Mouse (Mus musculus) kidney, embryonic 16.5 days (tissue): Measurements from ENCODE around the gene Sema6d. TPM values are rescaled to one million over a fixed set of nuclear protein-coding genes. Genes with fewer than 3 reads are reported as not detected.

Source experiments
- ATAC-seq: fragments of 200-750 bp; cut with Nextera tagmentation; 2 replicates; pipeline ENCODE4 v1.8.0; 2017; ENCODE audit warnings: moderate TSS enrichment; ENCODE audit not compliant: low FRiP score, low TSS enrichment
- H3K27ac ChIP-seq: fragments of 300-500 bp; sonication (generic); 2 replicates; pipeline ENCODE4 v1.5.1; 2014; ENCODE audit warnings: low read length
- H3K27me3 ChIP-seq: fragments of 300-500 bp; sonication (generic); 2 replicates; pipeline ENCODE4 v1.6.1; 2014; ENCODE audit warnings: low read length, control low read depth, mixed read lengths; ENCODE audit not compliant: insufficient read depth
- H3K36me3 ChIP-seq: fragments of 300-500 bp; sonication (generic); 2 replicates; pipeline ENCODE4 v1.6.1; 2014; ENCODE audit warnings: low read length, control low read depth, mixed read lengths; ENCODE audit not compliant: insufficient read depth
- H3K4me1 ChIP-seq: fragments of 300-500 bp; sonication (generic); 2 replicates; pipeline ENCODE4 v1.6.1; 2014; ENCODE audit warnings: low read length, control low read depth, mixed read lengths; ENCODE audit not compliant: insufficient read depth
- H3K4me2 ChIP-seq: fragments of 300-500 bp; sonication (generic); replicated peaks from 2 replicates; pipeline ENCODE4 v1.6.1; 2014; ENCODE audit warnings: low read depth, low read length
- H3K4me3 ChIP-seq: fragments of 300-500 bp; sonication (generic); 2 replicates; pipeline ENCODE4 v1.5.1; 2014; ENCODE audit warnings: mild to moderate bottlenecking, low read length
- H3K9ac ChIP-seq: fragments of 300-500 bp; sonication (generic); replicated peaks from 2 replicates; pipeline ENCODE4 v1.6.1; 2014; ENCODE audit warnings: low read length
- H3K9me3 ChIP-seq: fragments of 300-500 bp; sonication (generic); 2 replicates; pipeline ENCODE4 v1.6.1; 2016; ENCODE audit warnings: low read length, control low read depth
- WGBS: fragments of 180-500 bp; shearing (Covaris S2); extraction: QIAGEN DNeasy Blood & Tissue Kit; methylation state at CpG from one replicate; pipeline ENCODE4 v1.1.7; 2014; 5-methylcytosine and 5-hydroxymethylcytosine counted together
- polyA plus RNA-seq: library from polyadenylated mRNA; unstranded; fragments of >200 nt; fragmentation: Nextera tagmentation; extraction: Ambion mirVana; gene quantifications from 2 replicates; pipeline ENCODE4 v1.2.1, GENCODE M21; 2015

The Sema6d gene
- 9.0 and 10.2 TPM in 2 replicates for polyA plus RNA-seq

DNA sequence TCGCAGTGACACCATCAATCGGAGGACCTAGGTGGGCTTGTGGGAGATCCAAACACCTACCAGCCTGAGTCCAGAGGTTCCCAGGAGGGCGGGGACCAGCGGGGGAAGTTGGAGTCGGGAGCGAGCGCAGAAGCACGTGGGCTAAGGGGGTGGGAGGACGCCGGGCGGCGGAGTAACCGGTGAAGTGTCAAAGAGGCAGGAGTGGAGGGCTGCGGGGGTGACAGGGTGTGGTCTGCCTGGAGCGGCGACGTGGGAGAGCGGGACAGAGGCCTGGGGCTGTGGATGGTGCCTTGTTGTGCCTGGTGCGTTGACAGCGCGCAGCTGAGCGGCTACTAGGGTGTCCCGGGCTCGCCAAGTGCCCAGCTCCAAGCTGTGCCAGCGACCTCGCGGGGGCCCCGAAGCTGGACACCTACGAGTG is at the start of gene Sema6d:
Gene Sema6d, plus strand, starts transcription at position 157 of the 418 bp plus-strand sequence.
- Histone ChIP-seq H3K27me3 (peaks cover 44% of the 10 kb centered on the region), H3K9ac (peak within 1 kb of the TSS; percentile 52), H3K9me3 (no peaks in the 10 kb centered on the region), H3K27ac (no peak within 1 kb of the TSS), H3K36me3 (no peaks in the 10 kb centered on the region), H3K4me3 (peak within 1 kb of the TSS; percentile 50), H3K4me1 (peaks cover 12% of the 10 kb centered on the region), H3K4me2 (peak within 1 kb of the TSS; percentile 78)
- ATAC-seq, result peak; percentile 81
- WGBS, result 2% methylated on average over 29 of the region's 29 CpGs

DNA sequence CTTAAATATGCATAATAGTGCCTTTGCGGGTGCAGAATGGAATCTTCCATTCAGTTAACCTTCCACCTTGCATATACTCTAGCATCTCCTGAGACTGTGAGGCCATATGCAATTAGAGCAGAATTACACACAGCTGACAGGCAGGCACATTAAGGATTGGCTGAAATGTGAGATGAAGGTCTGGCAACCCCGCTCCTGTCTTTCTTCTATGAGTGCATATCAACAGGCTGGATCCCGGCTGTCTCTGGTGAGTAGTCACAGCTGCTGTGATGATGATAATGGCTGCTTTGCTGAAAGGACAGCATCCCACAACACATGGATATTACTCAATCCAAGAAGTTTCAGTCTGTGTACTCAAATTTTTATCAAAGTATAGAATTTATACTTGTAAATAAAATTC is 29.9 kb upstream of the Sema6d start:
- Histone ChIP-seq H3K9ac (no peak overlapping the region), H3K4me2 (no peak overlapping the region), H3K4me3 (no peak overlapping the region), H3K4me1 (no peaks in the 10 kb centered on the region), H3K36me3 (no peaks in the 10 kb centered on the region), H3K9me3 (no peaks in the 10 kb centered on the region), H3K27me3 (no peaks in the 10 kb centered on the region), H3K27ac (no peak overlapping the region)
- ATAC-seq, result peak; percentile 69; the same call in 1 of the 2 replicates
- 36% methylated on average over 3 of the region's 3 CpGs for WGBS

DNA sequence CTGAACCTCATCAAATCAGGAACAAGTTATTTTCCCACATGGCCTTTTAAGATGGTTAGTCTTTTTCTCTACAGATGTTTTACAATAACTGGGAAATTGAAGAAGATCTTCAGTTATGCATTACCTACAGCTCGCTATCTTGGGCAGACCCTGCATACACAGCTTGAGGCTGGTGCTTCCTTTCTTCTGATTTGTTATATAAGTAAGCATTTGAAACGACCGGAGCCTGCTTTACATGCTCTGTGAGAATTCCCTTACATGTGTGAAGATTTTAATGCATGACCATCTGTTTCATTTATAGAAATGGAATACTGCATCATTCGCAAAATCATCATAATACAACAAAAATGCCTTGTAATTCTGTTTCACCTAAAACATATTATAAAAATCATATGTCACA is 21.4 kb upstream of the Sema6d start:
- H3K4me2 ChIP-seq, result no peak overlapping the region
- 89% methylated on average over 4 of the region's 4 CpGs for WGBS
- H3K36me3 ChIP-seq, result no peaks in the 10 kb centered on the region
- no peaks in the 10 kb centered on the region for H3K27me3 ChIP-seq
- H3K4me1 ChIP-seq, result no peaks in the 10 kb centered on the region
- H3K4me3 ChIP-seq, result no peak overlapping the region
- H3K9me3 ChIP-seq, result no peaks in the 10 kb centered on the region
- no peak for ATAC-seq
- no peak overlapping the region for H3K27ac ChIP-seq
- H3K9ac ChIP-seq, result no peak overlapping the region

DNA sequence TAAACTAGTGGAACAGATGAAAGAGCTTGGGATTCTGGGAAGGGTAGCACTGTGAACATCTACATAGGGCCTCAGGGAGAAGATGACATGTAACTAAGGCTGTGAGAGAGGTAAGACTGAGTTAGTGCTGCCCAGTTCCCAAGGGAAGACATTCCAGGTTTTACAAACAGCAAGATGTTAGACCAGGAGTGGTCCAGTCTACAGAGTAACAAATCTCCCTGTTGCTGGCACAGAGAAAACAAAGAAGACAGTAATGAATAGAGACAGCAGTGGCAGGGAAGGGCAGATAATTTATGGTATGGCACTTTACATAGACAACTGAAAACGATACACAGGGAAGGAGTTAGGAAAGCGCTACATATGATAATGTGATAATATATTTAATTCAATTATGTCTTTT is 19.1 kb upstream of the Sema6d start:
- Histone ChIP-seq H3K27ac (no peak overlapping the region), H3K9ac (no peak overlapping the region), H3K4me1 (no peaks in the 10 kb centered on the region), H3K9me3 (no peaks in the 10 kb centered on the region), H3K27me3 (no peaks in the 10 kb centered on the region), H3K4me3 (no peak overlapping the region), H3K4me2 (no peak overlapping the region), H3K36me3 (no peaks in the 10 kb centered on the region)
- 17% methylated on average over 2 of the region's 2 CpGs for WGBS
- ATAC-seq, result peak; percentile 91

DNA sequence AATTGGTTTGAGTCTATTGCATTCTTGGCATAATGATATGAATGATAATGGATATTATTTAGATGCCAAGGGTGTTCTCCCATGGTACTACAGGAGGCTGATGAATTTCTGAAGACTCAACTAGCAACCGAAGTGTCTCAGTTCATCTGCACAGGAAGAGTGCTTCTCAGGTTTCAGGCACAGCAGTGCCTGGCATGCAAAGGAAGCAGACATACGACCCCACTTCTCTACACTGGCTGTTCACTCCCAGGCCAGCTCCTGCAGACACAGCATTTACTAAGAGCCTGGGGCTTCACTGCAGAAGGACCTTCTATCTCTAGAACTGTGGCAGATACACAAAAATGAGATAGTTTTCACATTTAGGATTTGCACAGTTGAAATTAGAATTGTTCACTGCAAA is 18.4 kb upstream of the Sema6d start:
- H3K4me3 ChIP-seq, result no peak overlapping the region
- H3K9ac ChIP-seq, result no peak overlapping the region
- WGBS, result 4% methylated on average over 2 of the region's 2 CpGs
- H3K4me1 ChIP-seq, result no peaks in the 10 kb centered on the region
- peak; percentile 91 for ATAC-seq
- H3K27me3 ChIP-seq, result no peaks in the 10 kb centered on the region
- H3K9me3 ChIP-seq, result no peaks in the 10 kb centered on the region
- no peak overlapping the region for H3K27ac ChIP-seq
- no peak overlapping the region for H3K4me2 ChIP-seq
- no peaks in the 10 kb centered on the region for H3K36me3 ChIP-seq

DNA sequence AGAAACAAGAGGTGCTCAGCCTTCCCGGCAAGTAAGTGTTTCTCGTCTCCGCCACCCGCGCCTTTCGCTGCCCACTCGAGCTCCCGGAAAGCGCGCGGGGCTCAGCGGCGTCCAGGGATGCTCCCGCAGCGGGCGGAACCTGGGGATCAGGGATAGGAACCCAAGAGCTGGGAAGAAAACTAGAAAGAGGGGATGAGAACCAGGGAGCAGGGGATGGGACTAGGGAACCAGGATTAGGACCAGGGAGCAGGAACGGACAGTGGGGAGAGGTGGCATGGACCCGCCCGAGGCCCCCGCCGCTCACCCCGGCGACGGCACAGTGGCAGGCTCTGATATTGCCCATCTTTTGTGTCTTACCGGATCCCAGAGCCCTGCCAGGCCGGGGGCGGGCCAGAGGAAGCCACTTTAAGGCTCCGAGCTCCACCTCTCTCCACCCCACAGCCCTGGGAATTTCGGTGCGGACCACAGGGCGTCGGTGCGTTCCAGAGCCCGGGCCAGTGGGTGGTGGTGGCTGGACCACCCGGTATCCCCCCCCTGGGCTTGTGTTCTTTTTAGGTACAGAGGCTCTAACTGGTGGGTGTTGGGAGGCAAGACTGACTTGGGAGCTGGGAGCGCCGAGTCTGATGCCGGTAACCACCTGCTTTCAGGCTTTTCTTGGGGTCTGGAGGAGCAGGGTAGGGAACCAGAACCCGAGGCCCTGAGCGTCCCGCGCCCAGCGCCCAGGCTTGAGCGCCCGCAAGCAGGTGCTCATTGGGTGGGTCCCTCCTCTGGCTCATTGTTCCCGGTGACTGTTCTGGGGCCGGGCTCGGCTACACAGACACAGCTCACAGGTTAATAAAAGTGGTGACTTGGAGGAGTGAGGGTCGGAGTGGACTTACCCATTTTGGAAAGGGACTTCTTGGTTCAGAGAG is 717 bp downstream of the Sema6d start:
- 1% methylated on average over 47 of the region's 49 CpGs for WGBS
- ATAC-seq, result peak; percentile 77
- H3K36me3 ChIP-seq, result no peaks in the 10 kb centered on the region
- H3K4me3 ChIP-seq, result peak overlapping the region; percentile 50
- no peak overlapping the region for H3K27ac ChIP-seq
- H3K27me3 ChIP-seq, result peaks cover 44% of the 10 kb centered on the region
- H3K4me2 ChIP-seq, result peak overlapping the region; percentile 78
- H3K9me3 ChIP-seq, result no peaks in the 10 kb centered on the region
- H3K9ac ChIP-seq, result peak overlapping the region; percentile 52
- peaks cover 12% of the 10 kb centered on the region for H3K4me1 ChIP-seq

DNA sequence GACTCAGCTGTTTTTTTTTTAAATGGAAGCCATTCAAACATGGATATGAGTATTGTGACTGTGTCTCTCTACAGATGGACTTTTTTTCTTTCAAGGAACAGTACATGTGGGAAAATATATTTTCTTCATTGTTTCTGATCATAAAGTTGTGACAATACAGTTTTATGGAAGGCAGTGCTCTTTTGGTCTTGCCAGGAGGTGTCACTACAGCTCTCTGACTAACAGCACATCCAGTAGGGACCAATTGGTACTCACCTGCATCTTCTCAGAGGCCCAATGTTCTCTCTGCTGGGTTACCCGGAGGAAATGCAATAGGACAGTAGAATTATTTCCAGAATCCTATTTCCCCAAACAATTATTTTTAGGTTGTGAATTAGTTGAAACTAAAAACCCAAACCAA is 9.9 kb downstream of the Sema6d start:
- no peak overlapping the region for H3K9ac ChIP-seq
- no peak overlapping the region for H3K4me2 ChIP-seq
- no peak overlapping the region for H3K4me3 ChIP-seq
- no peaks in the 10 kb centered on the region for H3K27me3 ChIP-seq
- ATAC-seq, result no peak
- H3K36me3 ChIP-seq, result no peaks in the 10 kb centered on the region
- WGBS, result 47% methylated on average over 1 of the region's 1 CpGs
- no peak overlapping the region for H3K27ac ChIP-seq
- H3K9me3 ChIP-seq, result no peaks in the 10 kb centered on the region
- no peaks in the 10 kb centered on the region for H3K4me1 ChIP-seq

DNA sequence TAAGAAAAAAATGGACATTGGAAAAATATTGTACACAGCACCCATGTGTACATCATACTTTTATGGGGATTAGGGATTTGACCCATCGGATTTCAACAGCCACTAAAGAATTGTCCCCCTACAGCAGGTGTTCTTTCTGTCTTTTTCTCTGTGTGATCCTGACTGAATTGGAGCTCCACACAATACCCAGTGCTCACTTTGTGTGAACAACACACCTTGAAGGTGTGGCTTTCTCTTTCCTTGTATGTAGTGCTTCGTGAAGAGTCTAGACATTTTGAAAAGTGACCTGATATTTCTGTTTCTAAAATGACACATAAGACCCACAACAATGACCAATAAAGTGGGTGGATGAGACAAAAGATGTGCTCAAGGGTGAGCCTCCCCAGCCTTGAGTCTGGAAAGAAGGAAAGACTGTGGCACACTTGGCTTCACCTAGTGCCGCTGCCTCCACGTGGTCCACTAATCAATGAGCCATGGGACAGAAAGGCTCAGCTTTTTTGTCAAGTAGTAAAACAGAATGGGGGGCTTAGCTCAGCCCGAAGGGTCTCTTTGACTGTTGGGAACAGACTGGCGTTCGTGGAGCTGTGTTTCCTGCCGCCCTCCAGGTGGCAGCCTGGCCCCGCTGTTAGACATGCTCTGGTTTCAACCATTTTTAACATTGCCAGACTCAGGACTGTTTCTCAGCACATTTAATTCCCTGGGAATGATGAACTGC is 10.9 kb downstream of the Sema6d start:
- Histone ChIP-seq H3K36me3 (no peaks in the 10 kb centered on the region), H3K9ac (no peak overlapping the region), H3K9me3 (no peaks in the 10 kb centered on the region), H3K4me3 (no peak overlapping the region), H3K27me3 (no peaks in the 10 kb centered on the region), H3K4me1 (no peaks in the 10 kb centered on the region), H3K4me2 (no peak overlapping the region), H3K27ac (no peak overlapping the region)
- WGBS, result 25% methylated on average over 9 of the region's 9 CpGs
- ATAC-seq, result peak; percentile 78

DNA sequence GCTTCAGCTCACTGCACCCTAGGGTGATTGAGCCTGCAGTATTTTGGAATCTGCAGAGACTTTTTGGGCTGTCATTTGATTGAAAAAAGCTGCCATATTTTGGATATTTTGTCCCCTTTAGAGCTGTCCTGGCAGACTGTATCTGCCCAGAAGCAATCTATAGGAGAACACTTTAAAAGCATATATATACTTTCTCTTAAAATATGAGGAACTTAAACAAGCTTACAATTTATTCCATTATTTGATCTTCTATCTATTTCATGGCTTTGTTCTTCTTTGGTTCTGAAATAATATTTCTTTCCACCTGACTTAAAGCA is 11.4 kb downstream of the Sema6d start:
- no peaks in the 10 kb centered on the region for H3K36me3 ChIP-seq
- no peak for ATAC-seq
- no peaks in the 10 kb centered on the region for H3K9me3 ChIP-seq
- H3K4me2 ChIP-seq, result no peak overlapping the region
- no peak overlapping the region for H3K4me3 ChIP-seq
- no peak overlapping the region for H3K9ac ChIP-seq
- H3K4me1 ChIP-seq, result no peaks in the 10 kb centered on the region
- H3K27ac ChIP-seq, result no peak overlapping the region
- no peaks in the 10 kb centered on the region for H3K27me3 ChIP-seq

DNA sequence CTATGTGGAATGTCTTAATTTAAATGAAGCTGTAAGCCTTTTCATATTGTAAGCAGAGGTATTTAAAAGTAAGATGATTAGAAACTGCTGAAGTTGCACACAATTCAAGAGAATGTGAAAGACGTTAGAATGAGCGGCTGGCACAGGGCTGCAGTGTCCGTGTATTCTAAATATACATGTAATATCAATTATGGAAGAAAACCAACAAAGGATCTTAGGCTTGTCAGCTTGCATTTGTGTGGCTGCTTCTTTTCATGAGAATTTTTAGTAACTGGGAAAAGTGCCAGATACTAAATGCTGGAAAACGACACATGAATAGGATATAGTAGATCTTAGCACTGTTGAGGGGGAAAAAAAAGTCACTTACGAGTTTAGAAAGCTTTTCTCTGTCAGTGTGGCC is 11.8 kb downstream of the Sema6d start:
- Histone ChIP-seq H3K4me2 (no peak overlapping the region), H3K27ac (no peak overlapping the region), H3K4me1 (no peaks in the 10 kb centered on the region), H3K9ac (no peak overlapping the region), H3K4me3 (no peak overlapping the region), H3K9me3 (no peaks in the 10 kb centered on the region), H3K27me3 (no peaks in the 10 kb centered on the region), H3K36me3 (no peaks in the 10 kb centered on the region)
- 61% methylated on average over 5 of the region's 5 CpGs for WGBS
- ATAC-seq, result no peak
